Mouse (Mus musculus): ENCODE measurements at regions not wholly inside any gene's neighbourhood (a gene's known extent, or its start where the extent isn't known, plus 50 kb on each side); places are given as distances from the start of the nearest gene placed in this dataset.

DNA sequence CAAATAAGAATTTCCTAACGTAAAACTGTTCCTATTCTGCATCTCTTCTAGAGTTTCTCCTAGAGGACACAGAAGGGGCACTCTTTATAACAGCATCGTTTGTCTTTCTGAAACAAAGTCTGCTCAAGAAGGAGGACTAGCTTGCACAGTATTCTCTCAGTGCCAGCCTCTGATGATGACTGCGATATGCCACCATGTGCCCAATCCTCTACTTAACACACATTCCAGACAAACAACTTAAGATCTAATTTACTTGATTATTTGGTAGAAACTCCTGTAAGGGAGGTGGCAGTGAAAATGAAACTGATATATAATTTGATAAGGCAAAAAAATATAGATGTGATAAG lies 139.9 kb downstream of the Klf6 start:
- no peak overlapping the region for H3K4me3 ChIP-seq
- H3K9me3 ChIP-seq (replicated peaks) = no peaks in the 10 kb centered on the region
- no peak for DNase-seq (ENCODE audit: low spot score)
- H3K36me3 ChIP-seq = no peaks in the 10 kb centered on the region
- WGBS = 75% methylated on average over 3 of the region's 3 CpGs
- no peaks in the 10 kb centered on the region for H3K27me3 ChIP-seq (ENCODE audit: low read depth, poor library complexity, severe bottlenecking)
- no peak overlapping the region for H3K27ac ChIP-seq
- no peaks in the 10 kb centered on the region for H3K4me1 ChIP-seq

GRCm38 (mm10) chr13:6005901-6006300 lies 144.6 kb downstream of the Klf6 start:
- Histone ChIP-seq H3K4me1 (no peaks in the 10 kb centered on the region), H3K4me3 (no peak overlapping the region), H3K9me3 (replicated peaks) (no peaks in the 10 kb centered on the region), H3K36me3 (no peaks in the 10 kb centered on the region), H3K27me3 (ENCODE audit: low read depth, poor library complexity, severe bottlenecking) (no peaks in the 10 kb centered on the region), H3K27ac (no peak overlapping the region)
- WGBS = 95% methylated on average over 6 of the region's 6 CpGs
- no peak for DNase-seq (ENCODE audit: low spot score)

- no peak for DNase-seq (ENCODE audit: low spot score)
- H3K36me3 ChIP-seq = no peaks in the 10 kb centered on the region
- no peaks in the 10 kb centered on the region for H3K4me1 ChIP-seq
- H3K27ac ChIP-seq = no peak overlapping the region
- WGBS = 82% methylated on average over 1 of the region's 1 CpGs
- H3K9me3 ChIP-seq (replicated peaks) = no peaks in the 10 kb centered on the region
- no peaks in the 10 kb centered on the region for H3K27me3 ChIP-seq (ENCODE audit: low read depth, poor library complexity, severe bottlenecking)
- H3K4me3 ChIP-seq = no peak overlapping the region
Measured at GRCm38 (mm10) chr13:6009671-6010070, 148.4 kb downstream of the Klf6 start.

GRCm38 (mm10) chr13:6027207-6027606 lies 165.9 kb downstream of the Klf6 start:
- 91% methylated on average over 4 of the region's 4 CpGs for WGBS
- no peak overlapping the region for H3K27ac ChIP-seq

GRCm38 (mm10) chr13:6028878-6029277 lies 167.6 kb downstream of the Klf6 start:
- peaks cover 20% of the 10 kb centered on the region for H3K4me1 ChIP-seq
- no peaks in the 10 kb centered on the region for H3K36me3 ChIP-seq
- no peak overlapping the region for H3K4me3 ChIP-seq
- 74% methylated on average over 4 of the region's 4 CpGs for WGBS
- H3K27me3 ChIP-seq (ENCODE audit: low read depth, poor library complexity, severe bottlenecking) = no peaks in the 10 kb centered on the region
- no peaks in the 10 kb centered on the region for H3K9me3 ChIP-seq (replicated peaks)
- no peak for DNase-seq (ENCODE audit: low spot score)
- H3K27ac ChIP-seq = no peak overlapping the region

More at GRCm38 (mm10) chr13:6027207-6027606, 165.9 kb downstream of the Klf6 start:
- no peak for DNase-seq (ENCODE audit: low spot score)
- no peak overlapping the region for H3K4me3 ChIP-seq
- no peaks in the 10 kb centered on the region for H3K27me3 ChIP-seq (ENCODE audit: low read depth, poor library complexity, severe bottlenecking)
- no peaks in the 10 kb centered on the region for H3K36me3 ChIP-seq
- no peaks in the 10 kb centered on the region for H3K9me3 ChIP-seq (replicated peaks)
- peaks cover 20% of the 10 kb centered on the region for H3K4me1 ChIP-seq

DNA sequence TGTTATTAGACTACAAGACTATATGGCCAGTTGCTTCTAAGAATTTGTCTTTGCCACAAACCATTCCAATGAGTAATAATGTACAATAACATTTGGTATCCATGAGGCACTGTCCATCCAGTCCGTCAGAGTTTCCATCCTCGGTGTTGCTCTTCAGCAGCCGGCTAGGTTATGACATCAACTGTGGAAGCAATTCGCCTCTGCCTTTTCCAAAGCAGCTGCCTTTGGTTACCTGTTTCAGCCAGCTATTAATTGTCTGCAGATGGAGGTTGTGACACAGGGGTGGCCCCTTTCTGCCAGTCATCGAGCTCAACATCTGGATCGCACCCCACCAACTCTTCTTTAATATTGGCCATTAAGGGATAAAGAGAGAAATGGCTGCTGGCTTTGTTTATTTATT lies 168.2 kb downstream of the Klf6 start:
- H3K9me3 ChIP-seq (replicated peaks) = no peaks in the 10 kb centered on the region
- peak overlapping the region; percentile 72; the same call in 1 of the 2 replicates for H3K27ac ChIP-seq
- DNase-seq (ENCODE audit: low spot score) = peak; percentile 73
- no peaks in the 10 kb centered on the region for H3K27me3 ChIP-seq (ENCODE audit: low read depth, poor library complexity, severe bottlenecking)
- H3K4me1 ChIP-seq = peaks cover 20% of the 10 kb centered on the region
- 19% methylated on average over 6 of the region's 6 CpGs for WGBS
- no peaks in the 10 kb centered on the region for H3K36me3 ChIP-seq
- no peak overlapping the region; the same call in 1 of the 2 replicates for H3K4me3 ChIP-seq

- Histone ChIP-seq H3K4me1 (peaks cover 20% of the 10 kb centered on the region), H3K27ac (peak overlapping the region; percentile 72), H3K9me3 (replicated peaks) (no peaks in the 10 kb centered on the region), H3K27me3 (ENCODE audit: low read depth, poor library complexity, severe bottlenecking) (no peaks in the 10 kb centered on the region), H3K4me3 (no peak overlapping the region), H3K36me3 (no peaks in the 10 kb centered on the region)
- WGBS = 63% methylated on average over 2 of the region's 2 CpGs
- DNase-seq (ENCODE audit: low spot score) = peak; percentile 38
Measured at GRCm38 (mm10) chr13:6030128-6030527, 168.8 kb downstream of the Klf6 start.

DNA sequence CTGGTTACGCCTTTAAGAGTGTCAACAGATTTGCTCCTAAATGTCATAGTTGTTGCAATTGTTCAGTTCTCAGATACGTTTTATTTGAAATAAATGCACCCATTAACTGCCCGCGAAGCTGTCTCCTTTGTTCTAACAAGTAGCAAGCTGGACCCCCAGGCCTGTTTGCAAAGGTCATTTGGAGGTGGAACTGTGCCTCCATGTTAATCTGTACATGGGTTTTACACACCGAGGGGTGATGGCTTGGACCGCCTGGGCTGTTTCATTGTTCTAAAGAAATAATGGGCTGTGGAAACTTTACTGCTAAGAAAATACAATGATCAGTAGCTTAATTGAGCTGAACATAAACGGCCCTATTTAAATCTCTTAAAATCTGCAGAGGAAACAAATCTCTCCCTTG lies 178.8 kb downstream of the Klf6 start:
- DNase-seq (ENCODE audit: low spot score) = no peak
- Histone ChIP-seq H3K4me1 (no peaks in the 10 kb centered on the region), H3K36me3 (no peaks in the 10 kb centered on the region), H3K4me3 (no peak overlapping the region), H3K27me3 (ENCODE audit: low read depth, poor library complexity, severe bottlenecking) (no peaks in the 10 kb centered on the region), H3K9me3 (replicated peaks) (no peaks in the 10 kb centered on the region), H3K27ac (no peak overlapping the region)
- 88% methylated on average over 7 of the region's 7 CpGs for WGBS

GRCm38 (mm10) chr13:6040663-6041062 lies 179.4 kb downstream of the Klf6 start:
- Histone ChIP-seq H3K27me3 (ENCODE audit: low read depth, poor library complexity, severe bottlenecking) (no peaks in the 10 kb centered on the region), H3K4me1 (no peaks in the 10 kb centered on the region)
- WGBS = 96% methylated on average over 2 of the region's 2 CpGs

GRCm38 (mm10) chr13:6042495-6042894 lies 181.2 kb downstream of the Klf6 start:
- Histone ChIP-seq H3K4me3 (no peak overlapping the region), H3K27ac (no peak overlapping the region), H3K27me3 (ENCODE audit: low read depth, poor library complexity, severe bottlenecking) (no peaks in the 10 kb centered on the region), H3K9me3 (replicated peaks) (no peaks in the 10 kb centered on the region), H3K36me3 (no peaks in the 10 kb centered on the region), H3K4me1 (no peaks in the 10 kb centered on the region)
- 92% methylated on average over 6 of the region's 6 CpGs for WGBS
- DNase-seq (ENCODE audit: low spot score) = no peak

More at GRCm38 (mm10) chr13:6040663-6041062, 179.4 kb downstream of the Klf6 start:
- Histone ChIP-seq H3K36me3 (no peaks in the 10 kb centered on the region), H3K4me3 (no peak overlapping the region), H3K27ac (no peak overlapping the region), H3K9me3 (replicated peaks) (no peaks in the 10 kb centered on the region)
- no peak for DNase-seq (ENCODE audit: low spot score)

DNA sequence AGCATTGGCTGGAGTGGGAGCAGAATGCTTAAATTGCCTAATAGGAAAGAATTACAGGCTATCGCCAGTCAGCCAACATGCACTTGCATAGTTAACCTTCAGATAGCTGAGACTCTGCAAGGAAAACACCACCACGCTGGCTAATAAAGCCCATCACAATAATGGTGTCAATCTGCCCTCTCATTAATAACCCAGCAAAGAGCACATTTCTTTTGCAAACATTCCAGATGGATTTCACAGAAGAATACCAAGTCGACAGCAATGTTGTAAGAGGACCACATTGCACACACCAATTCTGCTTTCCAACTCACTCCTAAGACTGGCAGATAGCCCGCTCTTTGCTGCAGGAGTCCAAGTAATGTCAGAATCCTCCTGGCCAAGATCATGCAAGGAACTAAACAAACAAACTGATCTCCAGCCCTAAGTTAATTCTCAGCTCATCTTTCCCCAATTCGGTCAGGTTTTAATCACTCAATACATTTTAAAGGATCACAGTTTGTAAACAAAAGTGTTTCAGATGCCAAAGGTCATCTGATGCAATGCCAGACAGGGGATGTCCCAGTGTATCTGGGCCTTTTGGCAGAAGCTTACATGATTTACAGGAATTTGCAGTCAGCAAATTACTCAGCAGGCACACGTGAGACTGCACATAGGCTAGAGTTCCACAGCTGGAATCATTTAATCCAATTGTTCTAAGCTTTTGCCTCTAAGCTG lies 198.4 kb downstream of the Klf6 start:
- DNase-seq (ENCODE audit: low spot score) = no peak
- no peaks in the 10 kb centered on the region for H3K36me3 ChIP-seq
- H3K4me1 ChIP-seq = peaks cover 26% of the 10 kb centered on the region
- 40% methylated on average over 6 of the region's 6 CpGs for WGBS
- H3K4me3 ChIP-seq = 0 out of 2 replicates have a peak overlapping the region, but pooled peaks have one; percentile 10
- no peaks in the 10 kb centered on the region for H3K27me3 ChIP-seq (ENCODE audit: low read depth, poor library complexity, severe bottlenecking)
- H3K9me3 ChIP-seq (replicated peaks) = no peaks in the 10 kb centered on the region
- H3K27ac ChIP-seq = no peak overlapping the region

DNA sequence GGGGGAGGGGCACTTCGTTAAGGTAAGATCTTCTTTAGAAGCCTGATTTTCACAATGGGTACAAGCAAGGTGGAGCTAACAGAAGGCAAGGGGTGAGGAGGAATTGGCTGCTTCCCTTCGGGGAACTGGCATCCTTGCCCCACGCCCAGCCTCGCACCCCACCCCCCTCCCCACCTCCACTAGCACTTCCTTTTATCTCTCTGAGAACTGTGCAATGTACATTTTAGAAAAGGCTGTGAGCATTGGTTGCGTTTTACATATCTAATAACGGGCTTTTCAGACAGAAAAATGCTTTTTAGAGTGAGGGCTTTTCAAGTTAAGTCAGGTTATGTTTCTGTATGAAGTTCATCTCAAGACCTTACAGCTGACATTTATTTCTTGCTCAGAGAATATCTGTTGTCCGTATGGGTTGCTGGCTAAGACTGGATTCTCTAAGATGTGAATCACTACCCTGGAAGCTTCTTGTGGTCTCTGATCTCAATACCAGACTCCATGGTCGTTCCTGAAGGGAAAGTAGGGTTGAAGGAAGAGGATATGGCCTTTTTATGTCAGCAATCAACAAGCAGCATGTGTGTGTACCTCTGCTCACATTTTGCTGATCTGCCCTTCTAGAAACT lies 199.1 kb downstream of the Klf6 start:
- no peak overlapping the region for H3K27ac ChIP-seq
- 44% methylated on average over 8 of the region's 8 CpGs for WGBS

GRCm38 (mm10) chr13:6062305-6062704 lies 201.0 kb downstream of the Klf6 start:
- H3K9me3 ChIP-seq (replicated peaks) = no peaks in the 10 kb centered on the region
- H3K36me3 ChIP-seq = no peaks in the 10 kb centered on the region
- no peak overlapping the region for H3K4me3 ChIP-seq
- WGBS = 91% methylated on average over 4 of the region's 4 CpGs
- H3K27ac ChIP-seq = no peak overlapping the region
- H3K4me1 ChIP-seq = peaks cover 15% of the 10 kb centered on the region
- H3K27me3 ChIP-seq (ENCODE audit: low read depth, poor library complexity, severe bottlenecking) = no peaks in the 10 kb centered on the region
- DNase-seq (ENCODE audit: low spot score) = no peak

More for the DNA sequence above, 199.1 kb downstream of the Klf6 start:
- Histone ChIP-seq H3K27me3 (ENCODE audit: low read depth, poor library complexity, severe bottlenecking) (no peaks in the 10 kb centered on the region), H3K9me3 (replicated peaks) (no peaks in the 10 kb centered on the region), H3K4me3 (0 out of 2 replicates have a peak overlapping the region, but pooled peaks have one; percentile 10), H3K4me1 (peaks cover 20% of the 10 kb centered on the region), H3K36me3 (no peaks in the 10 kb centered on the region)
- peak; percentile 31 for DNase-seq (ENCODE audit: low spot score)

Measured in limb, embryonic 10.5 days (tissue).